Mouse (Mus musculus): Measurements from ENCODE around the gene Slc25a20.

The Slc25a20 gene

GRCm38 (mm10) chr9:108687686-108688085 is 25.8 kb downstream of the Slc25a20 start:
- DNase-seq = no peak

GRCm38 (mm10) chr9:108688451-108688850 is 26.6 kb downstream of the Slc25a20 start:
- no peak for DNase-seq

GRCm38 (mm10) chr9:108689106-108689505 is 27.2 kb downstream of the Slc25a20 start, which contains the start of gene Prkar2a:
Gene Prkar2a, plus strand, starts transcription at chr9:108689314.
- DNase-seq = no peak

- DNase-seq = no peak
Measured at GRCm38 (mm10) chr9:108689993-108690392, 28.1 kb downstream of the Slc25a20 start.

- DNase-seq = peak; percentile 39
Measured at GRCm38 (mm10) chr9:108690914-108691313, 29.0 kb downstream of the Slc25a20 start.

GRCm38 (mm10) chr9:108691371-108691770 is 29.5 kb downstream of the Slc25a20 start:
- peak; percentile 19 for DNase-seq

GRCm38 (mm10) chr9:108691846-108692225 is 29.9 kb downstream of the Slc25a20 start:
- DNase-seq = peak; percentile 90

GRCm38 (mm10) chr9:108692226-108693041 is 30.5 kb downstream of the Slc25a20 start:
- peak; percentile 48 for DNase-seq

- no peak for DNase-seq
Measured at GRCm38 (mm10) chr9:108693946-108694345, 32.1 kb downstream of the Slc25a20 start.

GRCm38 (mm10) chr9:108694533-108694932 is 32.6 kb downstream of the Slc25a20 start:
- no peak for DNase-seq

- no peak for DNase-seq
Measured at GRCm38 (mm10) chr9:108702476-108702875, 40.6 kb downstream of the Slc25a20 start.

- DNase-seq = peak; percentile 24
Measured at GRCm38 (mm10) chr9:108703373-108704110, 41.7 kb downstream of the Slc25a20 start.

GRCm38 (mm10) chr9:108704591-108704990 is 42.7 kb downstream of the Slc25a20 start:
- DNase-seq = no peak

GRCm38 (mm10) chr9:108707212-108707611 is 45.3 kb downstream of the Slc25a20 start:
- DNase-seq = no peak

GRCm38 (mm10) chr9:108708833-108709232 is 46.9 kb downstream of the Slc25a20 start:
- DNase-seq = no peak

GRCm38 (mm10) chr9:108710767-108711166 is 48.9 kb downstream of the Slc25a20 start:
- no peak for DNase-seq

GRCm38 (mm10) chr9:108716199-108716598 is 54.3 kb downstream of the Slc25a20 start:
- no peak for DNase-seq

- DNase-seq = no peak
Measured at GRCm38 (mm10) chr9:108723751-108724150, 61.9 kb downstream of the Slc25a20 start.

GRCm38 (mm10) chr9:108726116-108726515 is 64.2 kb downstream of the Slc25a20 start:
- no peak for DNase-seq

GRCm38 (mm10) chr9:108729050-108729449 is 67.2 kb downstream of the Slc25a20 start:
- DNase-seq = no peak

GRCm38 (mm10) chr9:108732462-108732861 is 70.6 kb downstream of the Slc25a20 start:
- no peak for DNase-seq
